Mouse (Mus musculus) bone marrow, adult 2 months (tissue): Measurements from ENCODE around the gene Ccdc74a.

Experiments
- CTCF ChIP-seq: fragments of 200-500 bp; IDR thresholded peaks from 2 replicates; pipeline ENCODE4 v1.5.1; 2011; ENCODE audit warnings: low read length, control low read depth; ENCODE audit not compliant: control insufficient read depth, insufficient read depth
- POLR2A ChIP-seq: fragments of 200-500 bp; IDR thresholded peaks from 2 replicates; pipeline ENCODE4 v1.6.1; 2011; ENCODE audit warnings: low read depth, mild to moderate bottlenecking, control low read depth, low read length, borderline replicate concordance; ENCODE audit not compliant: control insufficient read depth

GRCm38 (mm10) chr16:17632580-17632979 lies 13.7 kb upstream of the Ccdc74a start:
- TF ChIP-seq CTCF (no peak), POLR2A (no peak)
